Mouse (Mus musculus): ENCODE measurements around the gene Ttll8.

- TF ChIP-seq CTCF (IDR thresholded peaks at IDR 0.05; ENCODE audit: low read depth, low read length) = no peak
- no peak for TF ChIP-seq POLR2A (IDR thresholded peaks at IDR 0.05; ENCODE audit: borderline replicate concordance, low read depth, low read length)
Observed at GRCm38 (mm10) chr15:88999124-88999523, 44.9 kb upstream of the Ttll8 start.
